Mouse (Mus musculus) left cerebral cortex, adult 8-10 months (tissue): ENCODE results near the gene F5. TPM values are rescaled to one million over a fixed set of nuclear protein-coding genes. Genes with fewer than 3 reads are reported as not detected.

ENCODE experiments used
- DNase-seq, 2 experiments: peaks; one replicate each; pipeline ENCODE4 v3.0.0; 2022; ENCODE audit warnings: low spot score in 2 of 2
- total RNA-seq, 4 experiments: library from RNA; stranded (reverse); gene quantifications; 2 replicates each; pipeline ENCODE4 v1.2.4; 2022

The F5 gene
- total RNA-seq: 1 to 10 TPM in 2 of 4 experiments, under 1 TPM in 2; 0.33 to 3.9 (median 1.0) TPM

DNA sequence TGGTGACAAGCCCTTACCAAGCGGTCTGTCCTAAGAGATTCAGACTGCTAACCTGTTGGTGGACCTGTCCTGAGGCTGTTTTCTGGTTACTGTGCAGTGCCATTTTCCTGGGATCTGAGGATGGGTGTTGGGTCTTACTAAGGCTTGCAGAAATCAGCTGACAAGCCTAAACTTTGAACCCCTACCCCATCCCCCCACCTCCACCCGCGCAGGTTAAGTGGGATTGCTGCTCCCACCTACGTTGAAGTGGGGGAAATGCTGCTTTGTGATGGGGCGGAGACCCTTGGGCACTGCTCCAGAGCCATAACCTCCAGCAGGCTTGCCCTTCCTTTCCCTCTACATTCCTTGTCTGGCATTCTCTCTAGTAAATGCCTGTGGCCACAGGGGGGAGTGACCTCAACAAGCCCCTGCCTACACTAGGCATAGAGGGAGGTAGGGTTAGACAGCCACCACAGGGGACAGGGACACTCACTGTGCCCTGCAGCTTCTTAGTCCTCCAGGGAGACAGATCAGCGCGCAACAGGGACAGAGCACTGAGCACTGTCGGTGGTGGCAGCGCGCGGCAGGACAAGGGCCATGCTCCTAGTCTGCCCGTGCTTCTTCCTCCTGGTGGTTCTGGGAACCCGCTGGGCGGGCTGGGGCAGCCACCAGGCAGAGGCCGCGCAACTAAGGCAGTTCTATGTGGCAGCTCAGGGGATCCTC, at the start of gene F5:
Gene F5, plus strand, starts transcription at position 452 of the 702 bp plus-strand sequence.
- no peak for DNase-seq

DNA sequence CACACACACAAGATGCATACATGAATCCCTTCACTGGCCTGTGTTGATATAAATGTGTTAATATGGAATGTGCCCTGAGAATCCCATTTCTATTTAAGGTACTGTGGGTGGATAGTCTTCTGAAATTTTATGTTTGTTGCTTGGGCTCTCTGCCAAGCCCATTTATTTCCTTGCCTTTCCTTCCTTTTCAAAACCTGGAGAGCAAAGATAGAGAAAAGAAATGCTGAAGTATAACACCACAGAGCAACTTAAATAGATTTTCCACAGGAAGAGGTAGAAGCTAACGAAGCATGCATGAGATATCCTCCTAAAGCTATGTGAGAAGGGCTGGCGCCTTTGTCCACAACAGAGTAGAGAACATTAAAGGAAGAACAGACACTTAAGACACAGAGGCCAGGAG, 41.9 kb upstream of the F5 start:
- no peak for DNase-seq

DNA sequence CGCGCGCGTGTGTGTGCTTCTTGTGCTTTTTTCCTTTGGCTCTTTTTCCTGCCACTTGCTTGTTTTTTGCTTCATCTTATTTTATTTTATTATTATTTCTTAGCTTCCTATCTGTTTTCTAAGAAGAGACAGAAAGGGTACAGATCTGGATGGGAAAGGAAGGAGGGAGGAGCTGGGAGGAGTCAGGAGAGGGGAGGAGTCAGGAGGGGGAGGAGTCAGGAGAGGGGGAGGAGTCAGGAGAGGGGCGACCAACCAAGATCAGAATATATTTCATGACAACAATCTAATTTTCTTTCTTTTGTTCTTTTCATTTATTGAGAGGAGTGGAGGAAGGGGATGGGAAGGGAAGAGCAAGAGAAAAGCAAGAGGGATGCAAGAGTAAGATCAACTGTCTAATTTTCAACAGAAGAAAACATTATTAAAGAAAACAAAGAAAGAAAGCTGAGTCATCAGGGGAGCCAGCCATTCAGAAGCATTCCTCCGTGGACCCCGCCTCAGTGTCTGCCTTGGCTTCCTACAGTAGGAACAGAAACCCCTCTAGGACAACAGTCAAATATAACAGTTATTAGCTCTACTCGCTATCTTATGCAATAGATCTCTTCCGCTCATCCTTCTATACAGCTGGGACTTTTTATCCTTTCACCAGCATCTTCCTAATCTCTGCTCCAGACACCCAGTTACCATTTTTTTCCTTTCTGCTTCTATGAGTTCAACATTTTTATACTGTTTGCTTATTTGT, 40.9 kb upstream of the F5 start:
- no peak for DNase-seq

DNA sequence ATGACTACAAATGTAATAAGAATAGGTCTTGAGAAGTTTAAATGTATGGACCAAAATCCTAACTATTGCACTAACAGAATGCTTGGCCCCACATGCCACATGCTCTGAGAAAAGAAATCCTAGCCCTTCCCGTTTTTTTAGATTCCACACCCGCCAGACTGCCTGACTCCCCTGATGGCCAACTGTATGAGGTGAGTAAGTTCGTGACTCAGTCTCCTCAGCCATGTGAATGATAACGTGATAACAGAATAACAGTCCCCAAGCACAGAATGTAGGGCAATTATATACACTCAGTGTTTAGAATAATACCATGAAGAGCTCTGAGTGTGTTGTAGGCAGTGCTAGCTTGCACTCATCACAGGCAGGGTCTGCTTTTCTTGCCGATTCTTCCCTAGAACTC, 37.4 kb upstream of the F5 start:
- DNase-seq: no peak

DNA sequence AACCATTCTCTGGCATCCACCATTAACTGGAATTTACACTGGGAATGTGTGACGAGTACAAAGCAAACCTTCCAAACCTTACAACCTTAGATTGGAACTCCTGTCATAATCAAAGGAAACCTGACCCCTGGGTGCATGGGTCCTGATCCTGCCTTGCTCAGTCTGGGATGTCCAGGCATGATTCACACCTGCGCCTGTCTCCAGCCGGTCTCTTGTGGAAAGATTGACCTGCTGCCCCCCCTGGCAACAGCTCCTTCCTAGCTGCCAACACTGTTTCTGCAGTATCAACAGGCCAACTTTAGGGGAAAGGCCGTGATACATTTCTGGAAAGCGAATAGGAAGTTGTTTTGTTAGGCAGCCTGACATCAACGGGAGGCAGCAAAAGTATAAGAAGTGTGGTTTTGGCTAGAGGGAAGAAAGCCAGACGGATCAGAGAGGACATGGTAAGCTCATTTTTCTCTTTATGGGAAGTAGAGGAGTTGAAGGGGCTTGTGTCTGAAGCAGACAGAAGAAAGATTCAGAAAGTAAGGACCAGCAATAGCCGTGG, 36.6 kb upstream of the F5 start, which contains the start of gene Selp:
Gene Selp, plus strand, starts transcription at position 318 of the 547 bp plus-strand sequence.
- DNase-seq: no peak

DNA sequence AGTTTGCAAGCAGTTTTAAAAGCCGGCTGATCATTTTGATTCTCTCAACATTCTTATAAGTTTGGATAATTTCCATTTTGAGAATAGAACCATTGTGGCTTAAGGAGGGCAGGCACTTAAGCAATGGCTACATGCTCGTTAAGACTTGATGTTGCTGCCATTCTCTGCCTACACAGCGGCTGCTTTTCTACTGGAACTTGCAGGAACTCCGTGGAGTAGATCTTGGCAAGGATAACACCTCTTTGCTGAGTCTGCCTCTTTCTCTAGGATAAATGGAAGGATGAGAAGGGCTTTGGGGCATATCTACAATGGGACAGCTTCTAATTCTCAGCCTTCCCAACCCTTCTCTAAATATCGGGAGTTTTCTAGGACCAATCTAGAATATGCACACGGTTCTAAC, 36.0 kb upstream of the F5 start:
- DNase-seq: no peak

DNA sequence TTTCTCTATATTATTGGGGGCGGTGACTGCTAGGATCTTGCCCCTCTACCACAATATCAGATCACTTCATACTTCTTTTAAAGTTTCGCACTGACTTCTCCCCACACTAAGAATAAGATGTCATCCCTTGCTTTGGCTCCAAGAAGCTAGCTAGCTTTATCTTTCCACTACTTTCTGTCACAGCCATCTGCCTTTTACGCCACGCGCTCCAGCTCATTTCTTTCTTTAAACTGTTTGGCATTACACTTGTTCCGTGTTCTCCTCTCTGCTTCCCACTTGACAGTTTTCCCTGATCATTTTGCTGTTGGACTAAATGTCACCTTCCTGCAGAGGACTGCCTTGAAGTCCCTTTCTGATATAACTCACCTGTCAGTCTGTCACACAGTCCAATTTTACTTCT, 33.8 kb upstream of the F5 start:
- no peak for DNase-seq

DNA sequence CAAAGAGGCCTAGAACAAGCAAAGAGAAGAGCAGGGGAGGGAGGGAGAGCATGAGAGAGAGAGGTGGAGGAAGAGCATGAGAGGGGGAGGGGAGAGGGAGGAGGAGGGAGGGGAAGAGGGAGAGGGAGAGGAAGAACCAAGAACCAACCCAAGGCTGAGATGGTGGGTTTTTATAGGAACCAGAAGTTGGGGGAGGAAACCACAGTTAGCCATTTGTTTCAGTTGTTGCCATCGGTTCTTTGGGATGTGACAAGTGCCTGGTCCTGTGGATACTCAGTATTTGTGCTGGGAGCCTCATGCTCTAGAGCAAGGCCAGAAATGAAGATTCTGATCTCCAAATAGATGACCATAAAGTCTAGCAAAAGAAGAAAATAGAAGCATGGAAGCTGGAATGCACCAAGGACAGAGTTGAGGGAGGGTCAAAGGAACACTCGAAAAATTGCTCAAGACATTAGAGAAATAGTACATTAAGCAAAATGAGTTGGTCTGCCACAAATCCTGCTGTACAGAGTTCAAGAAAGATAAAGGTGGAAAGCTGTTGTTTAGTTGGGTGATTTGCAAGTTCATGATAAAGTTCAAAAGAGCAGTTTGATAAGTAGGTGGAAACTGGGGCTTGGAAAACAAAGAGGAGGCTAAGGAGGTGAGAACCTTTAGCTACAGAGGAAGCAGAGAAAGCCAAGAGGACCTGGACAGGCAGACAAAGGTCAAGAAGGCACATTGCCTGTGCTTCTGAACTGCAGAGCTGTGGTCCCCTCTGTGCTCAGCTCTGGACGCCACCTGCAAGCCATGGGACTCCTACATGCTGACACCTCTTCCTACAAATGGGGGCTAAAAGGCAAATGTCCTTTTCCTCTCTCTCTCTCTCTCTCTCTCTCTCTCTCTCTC, 31.5 kb upstream of the F5 start:
- DNase-seq: no peak

DNA sequence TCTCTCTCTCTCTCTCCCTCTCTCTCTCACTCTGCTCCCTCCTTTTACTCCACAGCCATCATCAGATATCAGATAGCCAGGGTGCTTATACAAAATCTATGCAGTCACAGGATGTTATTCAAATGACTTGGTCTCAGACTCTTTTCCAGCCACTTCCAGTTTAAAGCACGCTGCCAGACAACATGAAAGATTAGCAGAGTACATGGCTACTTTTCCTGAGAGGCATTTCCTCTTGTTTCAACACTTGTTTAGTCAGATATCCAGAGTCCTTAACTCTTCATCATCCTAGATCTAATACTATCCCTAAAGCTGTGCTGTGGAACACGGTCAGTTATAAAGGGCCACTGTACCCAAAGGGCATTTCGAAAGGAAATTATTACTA, 30.9 kb upstream of the F5 start:
- DNase-seq: no peak

DNA sequence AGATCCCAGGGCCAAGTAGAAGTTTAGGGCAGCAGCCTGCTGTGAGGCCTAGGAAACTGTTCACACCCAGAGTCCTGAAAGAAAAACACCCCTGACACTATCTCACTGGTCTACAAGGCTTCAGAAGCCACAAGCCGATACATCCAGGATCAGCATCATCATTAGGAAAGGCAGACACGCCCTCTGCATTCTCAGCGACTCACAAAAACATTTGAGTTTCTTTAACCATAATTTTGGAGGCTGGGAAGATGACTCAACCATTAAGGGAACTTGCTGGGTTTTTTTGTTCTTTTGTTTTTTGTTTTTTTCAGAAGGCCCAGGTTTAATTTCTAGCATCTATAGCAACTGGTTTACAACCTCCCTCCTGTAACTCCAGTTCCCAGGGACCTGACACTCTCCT, 27.8 kb upstream of the F5 start:
- DNase-seq: no peak

DNA sequence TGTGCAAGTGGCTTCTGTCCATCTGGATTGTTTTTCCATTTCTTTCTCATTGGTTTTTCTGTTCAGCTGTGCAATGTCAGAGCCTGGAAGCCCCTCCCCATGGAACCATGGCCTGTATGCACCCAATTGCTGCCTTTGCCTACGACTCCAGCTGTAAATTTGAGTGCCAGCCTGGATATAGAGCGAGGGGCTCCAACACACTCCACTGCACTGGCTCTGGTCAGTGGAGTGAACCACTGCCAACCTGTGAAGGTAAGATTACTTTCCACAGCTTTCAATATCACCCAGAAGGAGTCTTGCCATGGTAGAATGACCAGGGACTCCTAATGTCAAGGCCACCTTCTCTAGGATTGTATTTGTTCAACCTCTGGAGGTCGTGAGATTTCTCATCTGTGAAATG, 21.6 kb upstream of the F5 start:
- DNase-seq: no peak

DNA sequence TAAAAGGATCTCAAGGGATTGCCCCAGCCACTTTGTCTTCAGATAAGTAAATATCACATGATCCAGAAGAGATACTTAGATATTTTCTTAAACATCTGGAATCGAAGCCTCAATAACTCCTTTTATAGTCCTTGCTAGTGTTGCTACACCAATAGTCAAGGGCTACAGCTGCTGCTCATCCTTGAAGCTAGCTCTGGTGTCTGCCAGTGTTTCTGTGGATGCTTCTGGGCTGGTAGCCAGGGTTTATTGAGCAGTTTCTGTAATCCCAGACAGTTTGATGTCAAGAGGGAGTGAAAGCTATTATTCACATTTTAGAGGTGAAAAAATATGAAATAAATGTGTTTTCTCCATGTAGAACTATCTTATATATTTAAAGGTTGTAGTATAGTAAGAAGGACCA, 19.0 kb upstream of the F5 start:
- no peak for DNase-seq

DNA sequence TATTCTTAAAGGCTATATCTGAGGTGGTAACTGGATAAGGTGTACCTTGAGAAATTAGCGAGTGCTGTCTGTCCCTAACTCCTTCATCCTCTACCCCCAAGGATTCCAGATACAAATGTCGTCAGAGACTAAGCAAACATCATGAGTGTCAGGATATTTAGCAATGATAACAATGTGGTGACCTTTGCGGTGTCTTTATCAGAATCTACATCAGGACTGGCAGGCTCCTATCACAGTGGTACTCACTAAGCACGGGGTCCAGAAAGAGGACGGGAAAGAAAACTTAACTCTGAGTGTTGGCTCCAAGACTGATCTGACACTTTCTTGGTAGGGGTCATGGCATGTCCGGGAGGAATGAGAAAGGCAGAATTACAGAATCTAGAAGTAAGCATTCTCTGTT, 17.5 kb upstream of the F5 start:
- no peak for DNase-seq

DNA sequence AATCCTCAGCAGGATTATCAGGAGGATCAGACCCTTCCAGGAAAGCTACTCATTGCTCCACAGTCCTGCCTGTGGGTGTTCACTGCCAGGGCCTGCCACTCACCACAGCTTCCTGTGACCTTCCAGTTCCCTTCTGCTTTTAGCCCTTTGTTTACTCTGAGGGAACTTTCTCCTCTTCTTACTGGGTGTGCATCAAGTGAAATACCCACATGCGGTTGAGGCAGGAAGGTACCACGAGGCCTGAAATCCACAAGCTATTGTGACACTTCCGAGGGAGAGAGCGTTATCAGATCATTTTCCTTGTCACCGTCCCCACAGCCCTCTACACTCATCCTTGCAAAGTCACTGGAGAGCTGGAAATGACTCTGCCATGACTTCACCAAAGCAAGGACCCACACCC, 16.3 kb upstream of the F5 start:
- DNase-seq: no peak

DNA sequence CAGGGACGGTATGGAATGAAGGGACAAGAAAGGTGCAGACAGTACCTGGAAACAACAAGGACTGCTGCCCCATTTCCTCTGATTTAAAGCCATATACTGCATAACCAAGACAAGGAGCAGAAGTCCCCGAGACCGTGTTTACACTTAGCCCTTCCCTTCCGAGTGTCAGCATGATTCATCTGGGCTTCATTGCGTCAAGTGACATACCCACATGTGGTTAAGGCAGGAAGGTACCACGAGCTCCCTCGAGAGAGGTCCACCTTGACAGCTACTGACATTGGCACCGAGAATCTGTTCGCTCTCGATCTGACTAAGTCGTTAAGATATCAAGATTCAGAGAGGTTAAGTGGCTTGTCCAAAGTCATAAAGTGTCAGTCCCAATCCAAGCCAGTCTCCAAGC, 15.7 kb upstream of the F5 start:
- no peak for DNase-seq

DNA sequence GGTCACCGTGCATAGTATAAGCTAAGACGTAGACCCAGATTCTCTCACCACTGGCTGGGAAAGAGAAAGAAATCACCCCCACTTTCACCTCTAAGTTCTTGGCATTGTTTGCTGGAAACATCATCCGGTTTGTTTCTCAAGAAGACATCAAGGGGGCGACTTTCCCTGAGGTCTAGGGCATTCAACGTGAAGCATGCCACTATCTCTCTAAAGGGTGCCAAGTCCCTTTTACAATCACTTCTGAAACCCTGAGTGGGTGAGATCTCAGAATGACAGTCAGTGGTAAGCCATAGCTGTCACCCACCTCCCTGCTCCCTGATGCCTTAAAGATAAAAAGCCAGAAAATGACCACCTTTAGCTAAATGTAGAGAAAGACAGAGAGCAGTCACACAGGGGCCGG, 15.0 kb upstream of the F5 start:
- no peak for DNase-seq

DNA sequence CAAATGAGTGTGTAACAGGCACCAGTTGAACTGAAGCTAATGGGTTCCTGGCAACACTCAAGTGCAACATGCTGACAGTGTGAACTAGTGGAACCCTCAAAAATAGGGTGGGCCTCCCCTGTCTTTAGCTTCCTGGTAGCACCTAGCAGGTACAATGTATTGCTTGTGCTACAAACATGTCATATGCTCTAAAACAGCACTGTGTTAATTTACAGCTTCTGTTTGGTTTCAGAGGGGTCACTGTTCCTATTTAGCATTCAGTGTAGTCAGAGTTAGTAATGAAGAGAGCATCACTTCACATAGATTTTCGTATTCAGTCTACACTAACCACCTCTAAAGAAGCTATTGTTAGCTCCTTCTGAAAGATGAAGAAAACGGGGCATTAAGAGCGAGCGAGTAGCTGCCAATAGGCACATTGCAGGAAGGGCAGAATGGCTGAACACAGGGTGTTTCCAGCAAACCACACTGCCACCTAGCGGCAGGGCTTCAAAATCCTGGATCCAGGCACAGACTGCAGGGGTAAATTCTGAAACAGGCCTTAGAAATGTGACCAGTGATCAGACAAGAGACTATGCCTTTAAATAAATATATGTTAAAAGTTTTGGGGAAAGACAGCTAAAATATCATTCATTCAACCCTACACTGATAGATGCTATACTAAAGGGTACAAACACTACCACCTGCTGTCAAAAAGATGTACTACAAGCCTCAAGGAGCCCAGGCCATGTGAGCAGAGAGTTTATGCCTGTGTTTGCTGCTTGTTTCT, 13.1 kb upstream of the F5 start:
- peak; percentile 13 to 57 for DNase-seq

DNA sequence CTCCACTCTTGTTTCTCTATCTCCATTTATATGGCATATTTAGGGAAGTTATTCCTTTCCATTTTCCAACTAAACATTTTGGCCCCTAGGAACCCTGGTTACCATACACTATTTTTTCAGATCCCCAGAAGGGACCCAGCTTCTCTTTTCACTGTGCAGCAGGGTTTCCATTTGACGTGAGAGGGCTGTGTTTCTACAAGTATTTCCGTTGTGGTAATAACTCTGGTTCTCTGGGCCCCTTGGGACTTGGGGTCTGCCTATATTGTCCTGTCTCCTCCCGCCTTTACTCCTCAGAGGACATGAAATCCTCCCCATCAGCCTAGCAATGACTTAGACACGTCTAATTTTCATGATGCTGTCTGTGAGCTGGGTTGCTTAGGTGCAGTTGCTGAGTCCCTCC, 12.2 kb upstream of the F5 start:
- no peak for DNase-seq

DNA sequence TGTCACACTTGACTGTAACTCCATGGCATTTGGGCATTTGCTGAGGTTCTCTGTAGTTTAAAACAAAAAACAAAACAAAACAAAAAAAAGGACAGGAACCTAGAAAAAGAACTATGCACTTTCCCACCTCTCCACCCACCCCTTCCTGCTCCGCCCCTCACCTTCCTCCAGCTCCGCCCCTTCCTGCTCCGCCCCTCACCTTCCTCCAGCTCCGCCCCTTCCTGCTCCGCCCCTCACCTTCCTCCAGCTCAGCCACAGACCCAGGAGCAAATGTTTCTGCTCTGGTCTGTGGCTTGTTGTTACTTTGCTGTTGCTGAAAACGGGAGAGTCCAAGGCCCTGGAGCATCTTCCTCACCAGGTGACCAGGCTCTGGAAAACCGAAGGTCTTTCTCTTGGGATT, 2.6 kb upstream of the F5 start:
- no peak for DNase-seq

DNA sequence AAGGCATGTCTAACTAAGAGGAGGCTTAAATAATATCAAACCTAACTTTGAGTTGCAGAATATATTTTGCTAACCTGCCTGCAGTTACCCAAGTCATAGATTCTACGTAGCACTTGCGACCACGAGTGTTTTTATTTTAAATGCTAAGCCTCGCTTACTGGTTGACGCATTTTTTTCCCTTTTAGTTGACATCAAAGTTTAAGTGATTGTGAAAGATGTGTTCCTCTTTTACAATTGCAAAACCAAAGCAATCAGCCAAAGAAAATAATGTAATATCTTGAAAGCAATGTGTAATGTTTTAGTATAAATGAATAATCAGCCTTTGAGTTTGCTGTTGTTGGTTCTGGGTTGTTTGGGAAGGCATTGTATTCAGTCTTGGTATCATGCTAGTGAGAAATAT, 1.2 kb downstream of the F5 start:
- no peak for DNase-seq

DNA sequence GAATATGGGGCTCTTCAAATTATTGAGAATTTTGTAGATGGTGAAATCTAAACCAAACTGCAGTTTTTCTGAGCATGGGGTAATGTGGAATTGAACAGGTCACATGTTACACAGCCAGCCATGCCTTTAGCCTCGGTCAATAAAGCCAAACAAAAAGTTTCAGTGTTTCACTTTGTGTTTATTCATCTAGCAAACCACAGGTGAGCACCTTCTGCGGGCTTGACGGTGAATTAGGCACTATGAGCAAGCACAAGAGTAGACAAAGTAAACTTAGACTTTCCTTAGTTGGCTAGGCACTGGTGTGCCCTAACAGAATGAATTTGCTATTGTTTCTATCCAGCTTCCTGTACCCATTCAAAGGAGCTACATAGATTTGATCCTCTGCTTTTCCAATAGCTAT, 3.3 kb downstream of the F5 start:
- no peak for DNase-seq
